Mouse (Mus musculus) heart, embryonic 12.5 days (tissue): ENCODE measurements at regions not wholly inside any gene's neighbourhood (a gene's known extent, or its start where the extent isn't known, plus 50 kb on each side); places are given as distances from the start of the nearest gene placed in this dataset.

Source experiments
- ATAC-seq: fragments of 200-750 bp; cut with Nextera tagmentation; 2 replicates; pipeline ENCODE4 v1.8.0; 2017; ENCODE audit warnings: moderate TSS enrichment, moderate library complexity; ENCODE audit not compliant: insufficient number of reproducible peaks, low FRiP score
- H3K27ac ChIP-seq: fragments of 300-500 bp; sonication (generic); 2 replicates; pipeline ENCODE4 v1.5.1; 2016; ENCODE audit warnings: mild to moderate bottlenecking, moderate library complexity; ENCODE audit not compliant: poor library complexity, severe bottlenecking
- H3K27me3 ChIP-seq: fragments of 300-500 bp; sonication (generic); replicated peaks from 2 replicates; pipeline ENCODE4 v1.6.1; 2016; ENCODE audit warnings: mild to moderate bottlenecking, moderate library complexity
- H3K36me3 ChIP-seq: fragments of 300-500 bp; sonication (generic); 2 replicates; pipeline ENCODE4 v1.6.1; 2016; ENCODE audit warnings: mild to moderate bottlenecking, moderate library complexity
- H3K4me1 ChIP-seq: fragments of 300-500 bp; sonication (generic); replicated peaks from 2 replicates; pipeline ENCODE4 v1.6.1; 2016; ENCODE audit warnings: mild to moderate bottlenecking
- H3K4me2 ChIP-seq: fragments of 300-500 bp; sonication (generic); 2 replicates; pipeline ENCODE4 v1.6.1; 2016; ENCODE audit warnings: mild to moderate bottlenecking, moderate library complexity
- H3K4me3 ChIP-seq: fragments of 300-500 bp; sonication (generic); 2 replicates; pipeline ENCODE4 v1.5.1; 2016; ENCODE audit warnings: mild to moderate bottlenecking
- H3K9ac ChIP-seq: fragments of 300-500 bp; sonication (generic); 2 replicates; pipeline ENCODE4 v1.6.1; 2016; ENCODE audit warnings: mild to moderate bottlenecking, moderate library complexity
- H3K9me3 ChIP-seq: fragments of 300-500 bp; sonication (generic); replicated peaks from 2 replicates; pipeline ENCODE4 v1.6.1; 2016; ENCODE audit warnings: mild to moderate bottlenecking, moderate library complexity
- WGBS: fragments of 180-500 bp; shearing (Covaris S2); methylation state at CpG from one replicate; pipeline ENCODE4 v1.1.7; 2016; 5-methylcytosine and 5-hydroxymethylcytosine counted together

GRCm38 (mm10) chr11:17533706-17534105 lies 276.3 kb downstream of the C1d start:
- Histone ChIP-seq H3K4me3 (no peak overlapping the region), H3K27ac (no peak overlapping the region), H3K36me3 (no peaks in the 10 kb centered on the region), H3K4me2 (no peak overlapping the region), H3K4me1 (no peaks in the 10 kb centered on the region), H3K27me3 (no peaks in the 10 kb centered on the region), H3K9me3 (0 out of 2 replicates have a peak, but pooled peaks cover 2% of the 10 kb centered on the region), H3K9ac (no peak overlapping the region)
- no peak for ATAC-seq
- 71% methylated on average over 3 of the region's 3 CpGs for WGBS

GRCm38 (mm10) chr11:17546286-17546685 lies 288.9 kb downstream of the C1d start:
- H3K4me1 ChIP-seq = no peaks in the 10 kb centered on the region
- no peaks in the 10 kb centered on the region for H3K27me3 ChIP-seq
- H3K9ac ChIP-seq = no peak overlapping the region
- no peak for ATAC-seq
- no peaks in the 10 kb centered on the region for H3K36me3 ChIP-seq
- H3K27ac ChIP-seq = no peak overlapping the region
- no peak overlapping the region for H3K4me3 ChIP-seq
- peaks cover 8% of the 10 kb centered on the region for H3K9me3 ChIP-seq
- no peak overlapping the region for H3K4me2 ChIP-seq

GRCm38 (mm10) chr11:17549148-17549547 lies 291.8 kb downstream of the C1d start:
- Histone ChIP-seq H3K36me3 (no peaks in the 10 kb centered on the region), H3K4me3 (no peak overlapping the region), H3K4me2 (no peak overlapping the region), H3K27me3 (no peaks in the 10 kb centered on the region), H3K4me1 (no peaks in the 10 kb centered on the region), H3K9ac (no peak overlapping the region), H3K9me3 (peaks cover 8% of the 10 kb centered on the region; the same call in 1 of the 2 replicates), H3K27ac (no peak overlapping the region)
- ATAC-seq = no peak
- 78% methylated on average over 5 of the region's 5 CpGs for WGBS

- Histone ChIP-seq H3K9me3 (peaks cover 2% of the 10 kb centered on the region; the same call in 1 of the 2 replicates), H3K4me1 (no peaks in the 10 kb centered on the region), H3K4me2 (no peak overlapping the region), H3K27ac (no peak overlapping the region), H3K27me3 (no peaks in the 10 kb centered on the region), H3K9ac (no peak overlapping the region), H3K36me3 (no peaks in the 10 kb centered on the region), H3K4me3 (no peak overlapping the region)
- ATAC-seq = no peak
- WGBS = 69% methylated on average over 3 of the region's 3 CpGs
These were observed 297.9 kb downstream of the C1d start for GRCm38 (mm10) chr11:17555276-17555675.

GRCm38 (mm10) chr11:17591780-17592487 lies 334.6 kb downstream of the C1d start:
- H3K36me3 ChIP-seq = no peaks in the 10 kb centered on the region
- H3K4me2 ChIP-seq = no peak overlapping the region
- ATAC-seq = no peak
- 61% methylated on average over 3 of the region's 3 CpGs for WGBS
- H3K9me3 ChIP-seq = no peaks in the 10 kb centered on the region
- no peak overlapping the region for H3K4me3 ChIP-seq
- no peaks in the 10 kb centered on the region for H3K27me3 ChIP-seq
- no peaks in the 10 kb centered on the region for H3K4me1 ChIP-seq
- no peak overlapping the region for H3K9ac ChIP-seq
- no peak overlapping the region for H3K27ac ChIP-seq

GRCm38 (mm10) chr11:17603726-17604493 lies 346.5 kb downstream of the C1d start:
- ATAC-seq = no peak
- Histone ChIP-seq H3K36me3 (no peaks in the 10 kb centered on the region), H3K9ac (no peak overlapping the region), H3K27me3 (no peaks in the 10 kb centered on the region), H3K4me1 (no peaks in the 10 kb centered on the region), H3K9me3 (no peaks in the 10 kb centered on the region), H3K4me3 (no peak overlapping the region), H3K4me2 (no peak overlapping the region), H3K27ac (no peak overlapping the region; the same call in 1 of the 2 replicates)
- 71% methylated on average over 6 of the region's 6 CpGs for WGBS

- Histone ChIP-seq H3K4me1 (no peaks in the 10 kb centered on the region), H3K36me3 (no peaks in the 10 kb centered on the region), H3K27me3 (no peaks in the 10 kb centered on the region), H3K4me2 (no peak overlapping the region), H3K9me3 (no peaks in the 10 kb centered on the region), H3K4me3 (no peak overlapping the region), H3K27ac (no peak overlapping the region), H3K9ac (no peak overlapping the region)
- no peak for ATAC-seq
- WGBS = 66% methylated on average over 3 of the region's 3 CpGs
These were observed 333.0 kb downstream of the Etaa1 start for GRCm38 (mm10) chr11:17620462-17621248.

- no peaks in the 10 kb centered on the region for H3K9me3 ChIP-seq
- ATAC-seq = no peak
- WGBS = 72% methylated on average over 2 of the region's 2 CpGs
- H3K27ac ChIP-seq = no peak overlapping the region
- H3K4me2 ChIP-seq = no peak overlapping the region
- H3K9ac ChIP-seq = no peak overlapping the region
- no peak overlapping the region for H3K4me3 ChIP-seq
- no peaks in the 10 kb centered on the region for H3K36me3 ChIP-seq
- no peaks in the 10 kb centered on the region for H3K27me3 ChIP-seq
- no peaks in the 10 kb centered on the region for H3K4me1 ChIP-seq
These were observed 324.0 kb downstream of the Etaa1 start for GRCm38 (mm10) chr11:17629541-17630171.

GRCm38 (mm10) chr11:17630172-17630553 lies 323.5 kb downstream of the Etaa1 start:
- H3K27me3 ChIP-seq = no peaks in the 10 kb centered on the region
- no CpG with 5 or more reads among the region's 1 CpGs for WGBS

GRCm38 (mm10) chr11:17637158-17637557 lies 316.5 kb downstream of the Etaa1 start:
- Histone ChIP-seq H3K9ac (no peak overlapping the region), H3K27ac (no peak overlapping the region), H3K9me3 (no peaks in the 10 kb centered on the region), H3K27me3 (no peaks in the 10 kb centered on the region), H3K4me3 (no peak overlapping the region), H3K36me3 (no peaks in the 10 kb centered on the region), H3K4me2 (no peak overlapping the region), H3K4me1 (no peaks in the 10 kb centered on the region)
- WGBS = 61% methylated on average over 3 of the region's 3 CpGs
- ATAC-seq = no peak

More at GRCm38 (mm10) chr11:17630172-17630553, 323.5 kb downstream of the Etaa1 start:
- no peaks in the 10 kb centered on the region for H3K4me1 ChIP-seq
- H3K9ac ChIP-seq = no peak overlapping the region
- no peak overlapping the region for H3K27ac ChIP-seq
- no peaks in the 10 kb centered on the region for H3K36me3 ChIP-seq
- ATAC-seq = no peak
- no peaks in the 10 kb centered on the region for H3K9me3 ChIP-seq
- no peak overlapping the region for H3K4me2 ChIP-seq
- H3K4me3 ChIP-seq = no peak overlapping the region

GRCm38 (mm10) chr11:17639922-17640321 lies 313.8 kb downstream of the Etaa1 start:
- WGBS = 63% methylated on average over 7 of the region's 7 CpGs
- no peaks in the 10 kb centered on the region for H3K27me3 ChIP-seq
- H3K9me3 ChIP-seq = no peaks in the 10 kb centered on the region
- no peaks in the 10 kb centered on the region for H3K4me1 ChIP-seq
- no peak overlapping the region for H3K27ac ChIP-seq
- H3K4me3 ChIP-seq = no peak overlapping the region
- no peak overlapping the region for H3K9ac ChIP-seq
- no peak for ATAC-seq
- H3K36me3 ChIP-seq = no peaks in the 10 kb centered on the region
- H3K4me2 ChIP-seq = no peak overlapping the region
